10 mouse cellular contexts compared by ENCODE assay signal in the genomic region with DNA sequence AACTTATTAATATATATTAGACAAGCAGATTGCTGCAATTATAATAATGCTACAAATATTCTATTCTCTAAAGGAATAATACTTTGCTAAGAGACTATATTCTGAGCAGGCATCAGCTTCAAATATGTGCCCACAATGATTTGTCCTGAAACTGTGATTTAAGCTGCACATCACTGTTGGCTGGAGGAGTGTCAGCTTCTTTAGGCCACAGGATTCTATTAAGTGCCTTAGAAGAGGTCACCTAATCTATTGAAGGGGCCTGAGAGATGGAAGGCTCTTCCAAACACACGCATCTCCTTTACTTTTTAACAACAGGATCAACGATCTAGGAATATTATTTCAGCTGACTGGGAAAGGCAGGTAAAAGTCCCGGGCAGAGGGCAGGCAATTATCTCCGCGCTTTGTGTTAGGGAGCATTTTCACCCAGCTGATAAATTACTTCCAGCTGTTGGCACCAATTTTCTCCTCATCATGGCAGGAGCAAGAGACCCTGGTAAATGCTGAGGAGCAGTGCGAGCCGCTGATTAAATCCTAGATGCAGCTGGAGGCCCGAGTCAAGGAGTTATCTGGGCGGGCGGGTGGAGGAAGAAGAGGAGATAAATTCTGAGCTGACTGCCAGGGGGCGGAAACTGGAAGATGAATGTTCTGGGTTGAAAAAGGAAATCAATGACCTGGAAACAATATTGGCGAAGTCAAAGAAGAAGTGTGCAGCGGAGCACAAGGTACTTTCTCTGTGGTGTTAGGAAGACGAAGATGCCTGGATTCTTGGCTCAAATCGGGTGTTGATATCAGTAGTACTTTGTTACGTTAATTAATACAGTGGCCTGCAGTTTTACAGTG.
A peak's percentile ranks its signal among the peaks of the same experiment; 100 is the strongest.
DNase-seq lines count a peak whose midpoint lies in the region; ATAC-seq lines count a peak whose summit lies in the region.
"Had no signal": no experiment of that assay in that cellular context is flagged by ENCODE, and none has a peak within 500 bp of the region (broad histone marks: within the 10 kb centered on the region; RNA-seq: fewer than 3 reads in every experiment).

No protein-coding gene starts in this region.

- no peak overlapping the region; a peak in 1 of 4 replicates for H3K4me3 ChIP-seq in heart, embryonic 14.5 days (ENCODE audit: control insufficient read depth in 1 of 2, insufficient read depth in 1 of 2, low read depth in 1 of 2, low read length in 2 of 2)
- H3K4me3 ChIP-seq in forebrain, embryonic 12.5 days (replicated peaks) = no peak overlapping the region
- H3K4me3 ChIP-seq in limb, embryonic 10.5 days = peak overlapping the region; percentile 22; the same call in 1 of the 2 replicates
- no peak overlapping the region for H3K4me3 ChIP-seq in neural tube, embryonic 11.5 days (ENCODE audit: low read depth, low read length)

- H3K4me1 ChIP-seq in heart, embryonic 14.5 days (ENCODE audit: control insufficient read depth in 2 of 2, insufficient read depth in 2 of 2, low read length in 2 of 2) = peaks cover 4 to 6% of the 10 kb centered on the region in 2 experiments; a peak in 2 of 4 replicates
- H3K4me1 ChIP-seq in forebrain, embryonic 12.5 days = peaks cover 7% of the 10 kb centered on the region; the same call in 1 of the 2 replicates
- peaks cover 20% of the 10 kb centered on the region for H3K4me1 ChIP-seq in limb, embryonic 10.5 days
- no peaks in the 10 kb centered on the region for H3K4me1 ChIP-seq in neural tube, embryonic 11.5 days (ENCODE audit: control insufficient read depth, insufficient read depth, low read length)

- no peak for DNase-seq in heart, adult 9 months (ENCODE audit: low spot score in 2 of 2)
- peak; percentile 55 for DNase-seq in limb, embryonic 10.5 days (ENCODE audit: low spot score)
- DNase-seq in neural tube, embryonic 11.5 days (ENCODE audit: low spot score) = peak; percentile 67
- DNase-seq in adrenal gland, adult 2 months = no peak
- no peak for DNase-seq in ovary, adult 18-20 months (ENCODE audit: low spot score)
- DNase-seq: gastrocnemius, postnatal 10 days had no signal

- H3K36me3 ChIP-seq in heart, embryonic 14.5 days (ENCODE audit: control insufficient read depth, insufficient read depth, low read length) = no peaks in the 10 kb centered on the region
- H3K36me3 ChIP-seq in forebrain, embryonic 12.5 days (replicated peaks) = no peaks in the 10 kb centered on the region
- H3K36me3 ChIP-seq in limb, embryonic 10.5 days = no peaks in the 10 kb centered on the region
- H3K36me3 ChIP-seq in neural tube, embryonic 11.5 days (ENCODE audit: control insufficient read depth, insufficient read depth, low read length) = no peaks in the 10 kb centered on the region

- no peak for ATAC-seq in heart, embryonic 14.5 days (ENCODE audit: insufficient number of reproducible peaks, insufficient read depth, low FRiP score, low read depth)
- peak; percentile 75 for ATAC-seq in forebrain, embryonic 12.5 days (ENCODE audit: low FRiP score)
- peak; percentile 89 for ATAC-seq in neural tube, embryonic 11.5 days (ENCODE audit: insufficient read depth, low FRiP score, low TSS enrichment)
- no peak for ATAC-seq in CD4-positive, CD25-positive, alpha-beta regulatory T cell, adult 4 months

- H3K9ac ChIP-seq in heart, embryonic 14.5 days (ENCODE audit: low read length) = no peak overlapping the region
- no peak overlapping the region for H3K9ac ChIP-seq in forebrain, embryonic 12.5 days
- H3K9ac ChIP-seq in neural tube, embryonic 11.5 days (ENCODE audit: low read length) = no peak overlapping the region
- H3K9ac ChIP-seq: liver, embryonic 14.5 days had no signal

- peak overlapping the region; percentile 48 for H3K4me2 ChIP-seq in heart, embryonic 14.5 days (ENCODE audit: low read length)
- 0 out of 2 replicates have a peak overlapping the region, but pooled peaks have one; percentile 2 for H3K4me2 ChIP-seq in forebrain, embryonic 12.5 days
- H3K4me2 ChIP-seq in neural tube, embryonic 11.5 days (ENCODE audit: low read depth) = peak overlapping the region; percentile 30

- H3K27ac ChIP-seq in heart, embryonic 14.5 days (replicated peaks in 1 of 2; ENCODE audit: control insufficient read depth in 1 of 2, insufficient read depth in 1 of 2, low read depth in 2 of 2, low read length in 2 of 2) = no peak overlapping the region
- H3K27ac ChIP-seq in forebrain, embryonic 12.5 days = 0 out of 2 replicates have a peak overlapping the region, but pooled peaks have one; percentile 31
- no peak overlapping the region for H3K27ac ChIP-seq in limb, embryonic 10.5 days
- peak overlapping the region; percentile 49; the same call in 1 of the 2 replicates for H3K27ac ChIP-seq in neural tube, embryonic 11.5 days (ENCODE audit: low read depth, low read length)
- H3K27ac ChIP-seq: liver, embryonic 14.5 days had no signal

- H3K9me3 ChIP-seq in heart, embryonic 14.5 days (ENCODE audit: control insufficient read depth, low read length) = 0 out of 2 replicates have a peak, but pooled peaks cover 3% of the 10 kb centered on the region
- H3K9me3 ChIP-seq in forebrain, embryonic 12.5 days = no peaks in the 10 kb centered on the region
- H3K9me3 ChIP-seq in limb, embryonic 10.5 days (replicated peaks) = no peaks in the 10 kb centered on the region
- no peaks in the 10 kb centered on the region for H3K9me3 ChIP-seq in neural tube, embryonic 11.5 days (ENCODE audit: control insufficient read depth, low read length)

- H3K27me3 ChIP-seq in heart, embryonic 14.5 days (ENCODE audit: control insufficient read depth, insufficient read depth, low read length) = no peaks in the 10 kb centered on the region
- H3K27me3 ChIP-seq in forebrain, embryonic 12.5 days = no peaks in the 10 kb centered on the region
- peaks cover 4% of the 10 kb centered on the region; the same call in 1 of the 2 replicates for H3K27me3 ChIP-seq in limb, embryonic 10.5 days (ENCODE audit: low read depth, poor library complexity, severe bottlenecking)
- no peaks in the 10 kb centered on the region for H3K27me3 ChIP-seq in neural tube, embryonic 11.5 days (ENCODE audit: control insufficient read depth, insufficient read depth, low read length)

- 19% methylated on average over 16 of the region's 16 CpGs for WGBS in heart, embryonic 14.5 days
- 32% methylated on average over 16 of the region's 16 CpGs for WGBS in forebrain, embryonic 12.5 days
- WGBS in limb, embryonic 10.5 days = 14% methylated on average over 16 of the region's 16 CpGs
- WGBS in neural tube, embryonic 11.5 days = 10% methylated on average over 16 of the region's 16 CpGs

Comparison
In these comparisons a context has a peak if more than half of its experiments do, and no peak if none do; other contexts are left out.
1. ATAC-seq: peak in forebrain, embryonic 12.5 days (single experiment) and neural tube, embryonic 11.5 days (single experiment); none in heart, embryonic 14.5 days (single experiment) and CD4-positive, CD25-positive, alpha-beta regulatory T cell, adult 4 months (single experiment).
2. H3K27ac ChIP-seq: peak in forebrain, embryonic 12.5 days (single experiment) and neural tube, embryonic 11.5 days (single experiment); none in heart, embryonic 14.5 days (0 of 2) and limb, embryonic 10.5 days (single experiment).
3. DNase-seq: peak in limb, embryonic 10.5 days (single experiment) and neural tube, embryonic 11.5 days (single experiment); none in heart, adult 9 months (0 of 2), adrenal gland, adult 2 months (single experiment) and ovary, adult 18-20 months (single experiment).
4. Peak in every context shown above with its lines, with median percentiles within 50 percentile points of each other: H3K4me2 ChIP-seq.